Mouse (Mus musculus) common myeloid progenitor, adult 5-6 weeks (primary cell): ENCODE data around the gene Stk4. TPM values are rescaled to one million over a fixed set of nuclear protein-coding genes. Genes with fewer than 3 reads are reported as not detected.

ENCODE experiments used
- ATAC-seq: replicated peaks from 2 replicates; pipeline ENCODE4 v1.8.0; 2016; ENCODE audit warnings: low read depth, mild to moderate bottlenecking, moderate TSS enrichment, inconsistent platforms; ENCODE audit not compliant: poor library complexity, severe bottlenecking
- total RNA-seq: library from RNA; stranded (forward); fragments of 200-1000, 187-1606 nt; gene quantifications from 2 replicates; pipeline ENCODE4 v1.2.3, GENCODE M21; 2017

The Stk4 gene
- total RNA-seq, 1 experiment from 2014 or later = 208 TPM

DNA sequence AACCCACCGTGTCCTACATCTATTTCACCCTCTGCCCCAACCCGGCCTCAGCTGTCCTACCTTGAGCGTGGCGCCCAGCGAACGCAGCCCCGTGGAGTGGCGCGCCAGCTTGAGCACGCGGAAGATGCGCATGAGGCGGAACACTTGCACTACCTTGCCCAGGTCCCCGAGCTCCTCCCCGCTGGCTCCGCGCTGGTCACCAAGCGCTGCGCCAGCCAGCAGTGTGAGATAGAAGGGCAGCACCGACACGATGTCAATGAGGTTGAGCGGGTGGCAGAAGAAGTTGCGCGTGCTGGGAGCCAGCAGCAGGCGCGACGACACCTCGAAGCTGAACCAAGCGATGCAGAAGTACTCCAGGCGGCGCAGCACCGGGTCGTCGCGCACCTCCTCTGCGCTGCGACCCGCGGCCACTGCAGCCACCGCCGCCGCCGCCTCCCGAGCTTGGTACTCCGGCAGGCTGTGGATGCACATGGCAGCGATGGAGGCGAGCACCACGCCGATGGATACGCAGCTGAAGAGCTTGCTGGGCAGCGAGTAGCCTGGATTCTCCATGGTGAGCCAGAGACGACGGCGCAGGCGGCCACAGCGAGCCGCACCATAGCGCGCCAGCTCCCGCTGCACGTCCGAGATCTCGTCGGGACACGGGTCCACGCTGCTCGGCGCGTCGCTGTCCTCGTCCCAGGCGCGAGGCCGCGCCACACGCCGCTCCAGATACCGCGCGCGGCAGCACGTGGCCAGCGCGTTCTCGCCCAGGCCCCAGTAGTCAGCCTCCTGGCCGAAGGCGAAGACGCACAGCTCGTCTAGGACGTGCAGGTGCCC, 97.8 kb downstream of the Stk4 start:
- ATAC-seq = peak; percentile 19

DNA sequence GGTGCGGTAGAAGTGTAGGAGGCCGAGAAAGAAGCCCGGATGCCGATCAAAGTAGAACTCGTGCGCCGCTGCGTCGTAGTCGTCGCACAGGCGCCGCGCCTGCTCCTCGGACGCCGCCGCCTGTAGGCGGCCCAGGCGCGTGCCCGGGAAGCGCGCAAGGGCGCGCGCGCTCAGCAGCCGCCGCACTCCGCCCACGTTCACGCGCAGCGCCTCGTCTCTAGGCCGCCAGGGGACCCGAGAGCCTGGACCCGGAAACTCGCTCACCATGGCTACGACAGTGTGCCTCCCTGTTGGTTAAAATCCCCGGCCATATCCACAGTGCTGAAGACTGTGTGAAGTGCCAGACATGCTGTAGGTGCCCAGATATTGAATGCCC, 98.4 kb downstream of the Stk4 start:
- peak; percentile 39 for ATAC-seq

DNA sequence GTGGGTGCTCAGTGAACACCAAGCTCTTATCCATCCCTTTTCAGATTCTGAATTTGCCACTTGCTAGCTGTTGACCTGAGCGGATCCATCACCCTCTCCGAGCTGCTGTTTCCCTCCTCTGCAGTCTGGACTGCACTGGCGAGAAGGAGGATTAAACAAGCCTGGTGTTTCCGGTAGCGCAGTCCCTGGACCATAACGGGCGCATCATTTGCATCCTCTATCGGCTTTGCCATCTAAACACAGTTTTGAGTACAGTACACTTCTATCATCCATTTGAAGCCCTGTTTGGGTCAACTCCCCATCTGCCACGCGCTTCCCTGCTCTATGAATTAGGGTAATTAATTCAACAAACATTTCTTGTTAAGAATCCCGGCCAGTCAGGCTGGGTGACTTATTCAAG, 100.2 kb downstream of the Stk4 start:
- no peak for ATAC-seq

DNA sequence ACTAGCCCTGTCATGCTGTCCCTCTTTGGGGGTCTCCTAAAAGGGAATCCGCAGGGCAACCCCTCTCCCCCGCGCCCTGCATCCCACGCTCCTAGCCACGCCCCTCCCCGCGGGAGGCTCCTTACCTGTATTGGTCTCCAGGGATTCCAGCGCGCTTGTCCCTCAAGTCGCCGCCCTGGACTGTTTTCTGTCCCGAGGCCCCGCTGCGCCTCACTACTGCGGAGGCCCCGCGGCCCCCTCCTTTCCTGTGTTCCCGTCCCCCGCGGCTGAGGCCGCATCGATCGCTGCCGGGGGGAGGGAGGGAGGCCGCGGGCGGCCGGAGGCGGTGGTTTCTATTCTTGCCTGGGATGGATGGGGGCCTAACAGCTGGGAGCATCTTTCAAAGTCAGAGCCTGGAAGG, 100.8 kb downstream of the Stk4 start, which contains the start of gene Kcns1:
Gene Kcns1, minus strand, starts transcription at position 212 of the 400 bp plus-strand sequence.
- ATAC-seq = no peak

DNA sequence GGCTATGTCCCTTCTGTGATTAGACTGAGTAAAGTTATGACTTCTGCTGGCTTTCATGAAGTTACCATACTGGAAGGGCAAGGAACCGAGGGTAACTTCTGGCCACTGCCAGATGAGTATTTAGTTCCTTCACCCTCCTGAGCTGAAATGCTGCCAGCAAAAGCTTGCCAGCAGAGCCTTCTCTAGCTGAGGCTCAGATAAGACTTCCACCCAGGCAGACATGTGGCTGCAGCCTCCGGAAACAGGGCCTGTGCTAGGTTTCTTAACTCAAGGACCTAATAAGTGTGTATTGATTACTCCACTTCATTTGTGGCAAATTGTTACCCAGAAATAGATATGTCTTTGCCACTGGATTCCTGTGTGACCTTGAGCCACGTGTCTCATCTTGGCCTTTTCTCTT, 103.3 kb downstream of the Stk4 start:
- peak; percentile 61 for ATAC-seq

DNA sequence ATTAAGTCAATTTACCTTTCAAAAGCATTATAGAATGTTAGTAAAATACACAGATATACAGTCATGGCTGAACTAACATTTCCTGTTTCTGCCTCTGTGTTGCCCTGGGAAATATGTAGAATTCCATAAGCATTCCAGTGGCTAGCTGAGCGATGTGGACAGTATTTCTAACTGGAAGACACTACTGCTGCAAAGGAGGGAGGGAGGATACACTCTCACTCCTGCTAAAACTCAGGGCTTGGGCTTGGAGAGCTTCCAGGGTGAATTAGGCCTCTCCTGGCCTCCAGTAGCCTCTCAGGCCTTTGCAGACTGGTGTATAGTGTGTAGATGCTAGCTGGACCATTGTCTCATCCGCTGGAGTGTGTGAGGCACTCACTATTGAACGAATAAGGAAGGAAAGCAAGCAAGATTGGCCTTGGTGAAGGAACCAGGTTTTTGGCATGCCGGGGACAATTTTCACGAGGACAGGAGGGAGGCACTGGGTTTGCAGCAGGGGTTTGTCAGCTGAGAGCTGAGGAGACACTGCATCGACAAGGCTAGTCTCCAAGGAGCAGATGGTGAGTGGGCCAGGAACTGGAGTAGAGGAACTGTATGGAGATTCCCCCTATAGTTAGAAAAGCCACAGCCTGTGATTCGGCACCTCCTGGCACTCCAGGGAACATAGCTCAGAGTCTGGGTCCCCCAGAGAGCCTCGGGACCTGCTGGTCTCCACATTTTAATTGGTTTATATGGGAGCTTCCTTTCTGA, 104.7 kb downstream of the Stk4 start:
- no peak for ATAC-seq

DNA sequence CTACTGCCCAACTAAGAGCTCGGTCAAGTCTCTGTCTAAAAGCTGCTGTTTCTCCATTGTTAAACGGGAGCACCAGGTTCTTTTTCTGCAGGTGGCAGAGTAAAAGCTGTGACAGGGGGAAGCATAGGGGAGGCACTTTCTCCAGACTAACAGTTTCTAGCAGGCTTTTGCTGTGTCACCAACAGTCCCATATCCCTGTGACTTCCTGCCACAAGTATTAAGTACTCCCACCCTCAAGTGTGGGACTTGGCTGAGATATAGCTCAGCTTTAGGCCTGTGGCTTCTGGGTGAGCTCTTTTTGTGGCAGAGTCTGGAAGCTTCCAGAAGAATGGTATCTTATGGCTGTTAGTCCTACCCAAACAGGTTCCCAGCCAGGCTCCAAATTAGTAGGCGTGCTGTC, 105.7 kb downstream of the Stk4 start:
- ATAC-seq = peak; percentile 77

DNA sequence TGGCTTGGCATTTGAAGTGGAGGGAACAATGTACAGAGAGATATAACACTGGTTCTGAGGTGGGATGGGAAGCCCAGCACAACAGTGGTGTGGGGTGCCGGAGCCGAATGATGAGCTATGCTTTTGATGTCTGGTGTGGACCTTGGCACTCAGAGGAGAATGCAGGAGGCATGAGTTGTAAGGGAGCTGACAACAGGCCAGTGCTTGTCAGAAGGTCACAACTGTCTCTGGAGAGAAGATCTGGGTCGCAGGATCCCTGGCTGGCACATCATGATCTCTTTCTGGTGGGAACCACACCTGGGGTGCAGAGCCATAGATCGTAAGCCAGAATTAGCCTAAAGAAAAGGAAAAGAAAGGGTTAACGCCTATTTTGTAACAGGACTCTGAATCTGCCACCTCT, 107.7 kb downstream of the Stk4 start:
- no peak for ATAC-seq

DNA sequence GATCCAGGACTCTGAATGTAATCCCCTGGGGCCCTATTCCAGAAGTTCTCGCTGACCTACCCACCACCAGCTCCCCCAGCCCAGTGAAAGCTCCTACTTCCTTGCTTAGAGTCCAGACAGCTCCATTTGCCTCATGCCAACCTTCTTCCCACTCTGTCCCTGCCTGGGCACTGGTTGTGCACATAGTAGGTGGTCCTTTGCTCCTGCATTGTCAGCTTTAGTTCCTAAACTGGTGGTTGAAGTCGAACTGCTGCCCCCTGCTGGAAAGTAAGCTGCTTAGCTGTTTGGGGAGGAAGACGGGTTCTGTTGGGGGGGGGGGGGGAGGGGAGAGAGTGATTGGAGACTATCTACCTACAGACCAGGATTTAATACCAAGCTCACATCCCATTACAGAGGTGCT, 110.0 kb downstream of the Stk4 start:
- ATAC-seq = no peak

DNA sequence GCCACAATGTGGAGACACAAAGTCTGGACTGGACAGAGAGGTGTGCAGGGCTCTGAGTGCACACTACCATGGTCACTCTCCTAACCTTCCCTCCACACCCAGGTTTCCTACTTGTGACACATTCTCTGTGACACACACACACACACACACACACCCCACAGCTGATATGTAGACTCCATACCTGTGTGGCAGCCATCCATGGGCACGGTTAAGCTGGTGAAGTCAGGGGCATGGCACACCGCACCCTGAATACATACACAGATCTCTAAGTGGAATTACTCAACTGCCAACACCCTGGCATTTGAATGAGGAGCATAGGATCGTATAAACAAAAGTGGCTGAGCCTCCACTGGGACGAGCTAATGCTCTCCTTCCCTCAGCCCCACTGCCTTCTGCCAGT, 110.6 kb downstream of the Stk4 start:
- no peak for ATAC-seq

DNA sequence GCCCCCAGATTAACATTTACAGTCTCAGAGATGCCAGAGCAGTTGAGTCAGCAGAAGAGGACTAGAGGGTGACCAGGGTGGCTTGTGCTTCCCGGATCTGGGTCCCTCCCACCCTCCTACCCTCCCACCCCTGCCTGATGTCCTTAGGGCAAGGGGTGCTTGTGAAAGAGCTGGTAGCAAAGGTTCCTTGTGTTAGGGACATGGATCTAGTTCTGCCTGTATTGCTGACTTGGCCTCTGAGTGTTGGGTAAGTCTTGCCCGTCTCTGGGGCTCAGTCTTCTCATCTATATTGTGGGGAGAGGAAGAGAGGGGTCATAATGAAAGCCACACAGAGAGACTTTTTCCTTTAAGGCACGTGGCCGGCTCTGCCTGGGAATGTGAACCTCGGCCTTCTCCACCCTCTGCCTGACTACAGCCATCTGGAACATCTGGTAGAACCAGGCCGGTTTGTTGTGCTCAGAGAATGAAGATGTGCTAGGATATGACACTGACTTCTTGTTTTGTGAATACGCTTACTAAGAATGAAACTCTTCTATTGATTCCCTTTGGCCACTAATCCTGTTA, 112.7 kb downstream of the Stk4 start, which contains the start of gene Wfdc5:
Gene Wfdc5, minus strand, starts transcription at position 51 of the 564 bp plus-strand sequence.
- no peak for ATAC-seq

DNA sequence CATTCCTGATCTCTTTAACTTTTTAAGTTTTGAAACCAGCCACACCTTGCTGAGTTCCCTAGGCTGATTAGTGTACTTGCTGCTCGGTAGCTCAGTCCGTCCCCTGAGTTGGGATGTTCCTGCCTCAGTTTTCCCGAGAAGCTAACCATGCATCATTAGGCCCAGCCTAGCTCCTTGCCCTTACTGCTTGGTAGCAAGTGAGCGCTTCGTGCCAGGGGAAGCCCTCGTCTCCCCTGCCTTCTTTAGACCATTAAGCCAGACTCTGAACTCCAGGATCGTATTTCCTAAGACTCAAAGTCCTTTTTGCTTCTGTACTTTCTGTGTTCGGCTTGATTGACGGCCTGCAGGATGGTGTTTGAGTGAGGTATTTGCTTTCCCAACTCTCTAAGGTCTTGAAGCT, 113.2 kb downstream of the Stk4 start:
- no peak for ATAC-seq

DNA sequence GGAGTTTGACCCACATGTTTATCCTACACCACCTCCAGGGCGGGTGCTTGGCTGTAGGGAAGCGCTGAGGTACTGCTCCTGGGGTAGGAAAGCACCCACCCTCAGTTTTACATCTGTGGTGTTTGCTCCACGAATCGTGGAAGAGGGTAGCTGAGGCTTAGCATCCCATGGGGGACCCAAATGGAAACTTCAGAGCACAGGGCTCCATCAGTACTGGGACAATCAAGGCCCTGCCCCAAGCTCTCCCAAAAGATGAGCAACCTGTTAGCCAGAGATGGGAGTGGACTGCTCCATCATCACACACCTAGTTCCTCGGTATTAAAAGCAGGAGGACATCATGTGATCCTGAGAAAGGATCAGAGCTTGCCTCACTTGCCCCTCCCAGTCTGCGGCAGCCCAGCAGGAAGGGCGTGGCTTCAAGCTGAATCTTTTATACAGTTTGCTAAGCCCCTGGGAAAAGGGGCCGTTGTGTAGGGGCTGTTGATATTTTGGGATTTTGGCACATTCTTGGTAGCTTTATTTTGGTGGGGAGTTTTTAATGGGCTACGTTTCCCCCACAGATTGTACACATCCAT, 114.1 kb downstream of the Stk4 start:
- peak; percentile 70 for ATAC-seq

DNA sequence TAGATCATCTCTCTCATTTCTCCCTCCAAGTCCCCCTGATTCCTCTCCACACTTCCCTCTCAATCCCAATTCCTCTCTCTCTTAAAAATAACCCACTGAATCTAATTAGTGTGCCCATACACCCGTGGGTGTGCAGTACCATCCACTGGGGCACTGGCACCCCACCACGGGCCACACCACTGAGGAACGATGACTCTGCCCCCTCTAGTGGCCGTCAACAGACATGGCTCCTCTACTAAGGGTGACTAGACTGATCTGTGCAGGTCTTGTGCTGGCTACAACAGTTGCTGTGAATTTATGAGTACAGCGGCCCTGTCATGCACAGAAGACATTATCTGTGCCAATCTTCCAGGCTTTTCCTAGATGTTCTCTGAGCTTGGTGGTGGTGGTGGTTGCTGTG, 118.6 kb downstream of the Stk4 start:
- peak; percentile 92 for ATAC-seq

DNA sequence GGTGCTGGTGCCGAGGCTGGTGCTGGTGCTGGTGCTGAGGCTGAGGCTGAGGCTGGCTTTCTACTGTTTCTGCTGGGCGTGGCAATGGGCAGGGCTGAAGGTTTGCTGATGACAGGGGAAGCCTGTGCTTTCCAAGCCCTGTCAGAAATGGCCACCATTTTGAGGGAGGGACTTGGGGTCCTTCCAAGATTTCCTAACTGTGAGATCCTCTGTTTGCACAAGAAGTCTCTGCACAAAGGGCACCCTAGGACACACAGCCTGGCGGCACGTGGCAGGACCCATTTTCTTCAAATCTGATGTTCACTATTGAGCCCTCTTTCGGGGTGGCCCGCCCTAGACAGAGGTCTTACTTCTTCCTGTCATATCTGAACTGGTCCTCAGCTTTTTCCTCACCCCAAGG, 120.5 kb downstream of the Stk4 start, which contains the start of gene Wfdc12:
Gene Wfdc12, minus strand, starts transcription at position 33 of the 400 bp plus-strand sequence.
- no peak for ATAC-seq

DNA sequence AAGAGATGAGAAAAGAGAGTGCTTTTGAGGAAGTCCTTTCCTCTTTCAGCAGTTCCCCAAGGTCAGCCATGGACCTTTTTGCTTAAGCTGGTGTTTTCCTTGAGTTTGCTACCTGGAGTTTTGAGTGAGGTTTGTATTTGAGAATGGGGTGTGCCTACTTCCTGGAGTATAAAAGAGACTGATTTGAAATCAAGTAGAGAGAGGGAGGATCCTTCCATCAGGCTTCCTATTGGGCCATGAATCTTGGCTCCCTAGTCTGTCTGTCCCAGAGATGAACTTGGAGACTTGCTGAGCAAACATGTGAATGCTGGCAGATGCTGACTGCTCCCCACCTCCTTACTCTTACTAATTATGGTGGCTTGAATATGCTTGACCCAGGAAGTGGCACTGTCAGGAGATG, 122.2 kb downstream of the Stk4 start:
- no peak for ATAC-seq

DNA sequence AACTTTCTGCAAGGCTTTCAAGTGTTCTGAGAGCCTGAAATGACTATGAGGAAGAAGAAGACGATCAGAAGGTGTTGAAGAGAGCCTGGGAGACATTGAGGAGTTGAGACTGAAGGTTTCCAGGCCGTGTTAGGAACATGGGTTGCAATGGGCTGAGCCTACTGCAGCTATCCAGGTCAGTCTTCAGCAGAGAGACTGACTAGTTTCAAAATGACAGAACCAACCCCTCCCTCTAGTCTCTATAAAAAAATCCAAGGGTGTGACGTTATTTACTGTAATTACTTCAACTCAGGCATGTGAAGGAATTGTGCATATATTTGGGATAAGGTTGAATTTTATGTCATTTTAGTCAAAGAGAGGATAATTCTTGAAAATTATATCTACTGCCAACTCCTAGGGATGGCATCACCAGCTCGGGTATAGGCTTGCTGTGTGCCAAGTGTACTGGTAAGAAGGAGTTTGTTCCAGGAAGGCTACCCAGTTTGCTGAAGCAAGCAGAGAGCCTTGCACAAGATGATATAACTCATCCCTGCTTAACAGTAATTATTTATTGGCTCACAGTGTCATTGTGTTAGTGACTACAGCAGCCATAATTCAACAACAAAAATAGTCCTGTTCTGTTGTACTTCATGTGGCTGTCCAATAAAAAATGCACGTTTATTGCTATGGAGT, 125.0 kb downstream of the Stk4 start:
- ATAC-seq = no peak

DNA sequence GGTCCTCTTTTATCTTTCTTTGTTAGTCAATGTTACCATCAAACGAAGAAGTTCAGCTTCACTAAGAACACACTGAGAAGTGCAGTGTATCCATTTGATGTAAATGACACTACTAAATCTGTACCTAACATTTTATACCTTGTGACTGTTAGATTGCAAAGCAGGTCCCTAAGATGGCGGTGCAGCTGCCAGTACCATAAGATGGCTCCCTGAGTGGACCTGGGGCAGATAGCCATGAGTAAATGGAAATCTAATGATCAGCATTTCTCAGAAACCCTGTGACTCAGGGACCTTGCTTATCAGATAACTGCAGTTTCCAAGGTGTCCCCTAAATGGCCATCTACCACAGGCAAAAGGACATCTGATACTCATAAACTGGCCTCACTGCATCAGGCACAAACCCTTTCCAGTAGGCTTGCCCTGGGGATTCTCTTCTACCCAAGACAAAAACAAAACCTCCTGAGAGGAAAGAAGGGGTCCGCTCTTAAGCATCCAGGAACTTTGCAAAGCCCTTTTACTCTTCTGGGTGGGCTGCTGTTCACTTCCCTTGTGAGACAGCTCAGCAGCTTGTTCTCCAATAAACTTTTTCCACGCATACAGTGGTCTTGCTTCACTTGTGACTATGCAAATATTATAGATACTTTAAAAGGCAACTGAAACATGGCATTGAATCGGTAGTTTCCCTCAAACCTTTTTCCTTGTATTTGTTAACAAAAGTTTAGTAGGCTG, 126.0 kb downstream of the Stk4 start:
- no peak for ATAC-seq

DNA sequence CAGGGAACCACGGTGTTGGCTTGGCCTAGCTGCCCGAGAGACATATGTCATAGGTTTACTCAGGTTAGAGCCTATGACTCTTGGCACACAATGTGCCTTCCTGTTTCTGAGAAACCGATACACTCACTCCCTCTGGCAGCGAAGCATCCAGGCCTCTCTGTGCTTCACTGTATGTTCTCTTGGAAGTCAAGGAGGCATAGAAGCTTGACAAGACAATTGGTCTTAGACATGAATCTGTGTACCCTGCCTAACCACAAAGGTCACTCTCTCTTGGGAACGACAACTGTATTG, 126.5 kb downstream of the Stk4 start:
- no peak for ATAC-seq
